Mouse (Mus musculus) embryo, embryonic 11 days (tissue): ENCODE results near the gene Ddx1.
A peak's percentile ranks its signal among the peaks of the same experiment; 100 is the strongest.

ENCODE experiments used
- DNase-seq: peaks from one replicate; pipeline ENCODE4 v3.0.0-alpha.2; 2015

Gene Ddx1

GRCm38 (mm10) chr12:13248691-13249572 is at the start of gene Ddx1:
Ddx1 (minus strand) TSS chr12:13249213.
- peak; percentile 91 for DNase-seq

- DNase-seq, result peak; percentile 35
Observed at GRCm38 (mm10) chr12:13293421-13293881, 44.4 kb upstream of the Ddx1 start.

GRCm38 (mm10) chr12:13291453-13291852 is 42.4 kb upstream of the Ddx1 start:
- DNase-seq, result no peak

DNA sequence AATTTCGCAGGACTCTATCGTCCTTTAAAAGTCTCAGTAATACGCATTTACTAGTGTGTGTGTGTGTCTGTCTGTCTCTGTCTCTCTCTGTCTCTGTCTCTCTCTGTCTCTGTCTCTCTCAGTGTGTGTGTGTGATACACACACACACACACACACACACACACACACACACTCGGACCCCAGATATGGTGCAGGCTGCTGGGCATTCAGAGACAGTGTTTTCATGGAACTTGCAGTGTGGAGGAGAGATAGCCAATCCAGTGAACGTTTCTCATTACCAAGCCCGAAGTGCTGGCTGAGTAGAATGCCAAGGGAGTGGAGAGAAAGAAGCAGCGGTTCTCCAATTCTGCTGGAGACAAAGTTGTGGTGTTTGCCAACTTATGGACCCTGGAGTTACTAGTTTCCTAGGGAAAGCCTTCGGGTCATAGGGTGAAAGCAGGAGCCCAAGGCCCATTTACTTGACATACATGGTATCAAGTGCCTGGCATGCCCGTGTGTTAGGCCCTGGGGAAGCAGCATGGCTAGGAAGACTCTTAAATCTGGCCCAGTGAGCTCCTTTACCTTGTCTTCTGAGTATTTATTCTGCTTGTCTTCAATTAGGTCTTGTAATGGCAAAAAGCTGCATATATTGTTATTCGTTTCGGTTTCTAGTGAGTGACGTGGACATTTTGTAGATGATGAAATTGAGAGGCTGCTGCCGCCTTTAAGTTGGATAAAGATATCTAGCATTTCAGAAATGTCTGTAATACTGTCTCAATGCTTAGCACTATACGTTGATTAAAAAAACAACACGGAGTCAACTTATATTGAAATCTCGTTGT is 20.8 kb upstream of the Ddx1 start:
- DNase-seq, result no peak

DNA sequence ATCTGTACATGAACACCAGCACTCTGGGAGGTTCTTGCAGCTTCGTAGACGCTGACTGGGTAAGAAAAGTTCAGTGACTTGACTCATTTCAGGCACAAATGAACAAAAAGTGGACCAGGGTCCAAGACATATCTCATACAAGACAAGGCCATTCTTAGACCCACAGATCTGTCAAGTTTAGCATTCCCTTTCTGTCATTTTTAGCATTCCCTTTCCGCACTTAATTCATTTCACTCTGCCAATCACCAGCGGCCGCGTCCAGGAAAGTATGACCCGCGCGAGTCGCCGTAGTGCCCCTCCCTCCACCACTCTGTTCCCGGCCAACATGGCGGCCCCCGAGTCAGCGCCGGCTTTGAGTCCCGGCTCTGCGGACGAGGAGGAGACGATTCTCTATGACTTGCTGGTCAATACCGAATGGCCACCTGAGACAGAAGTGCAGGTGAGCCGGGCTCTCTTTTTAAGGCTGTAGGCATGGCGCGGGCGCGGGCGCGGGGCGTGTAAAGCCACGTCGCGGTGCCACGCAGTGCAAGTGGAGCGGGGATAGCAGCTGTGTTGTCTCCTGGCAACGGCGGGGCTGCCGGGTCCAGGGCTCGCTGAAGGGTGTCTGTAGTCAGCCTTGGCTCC is 19.9 kb upstream of the Ddx1 start, which contains the start of gene Nbas:
TSS of gene Nbas (plus strand) at position 308 of the 624 bp plus-strand sequence.
- DNase-seq, result peak; percentile 90

- DNase-seq, result no peak
Observed at GRCm38 (mm10) chr12:13268412-13268811, 19.4 kb upstream of the Ddx1 start.

DNA sequence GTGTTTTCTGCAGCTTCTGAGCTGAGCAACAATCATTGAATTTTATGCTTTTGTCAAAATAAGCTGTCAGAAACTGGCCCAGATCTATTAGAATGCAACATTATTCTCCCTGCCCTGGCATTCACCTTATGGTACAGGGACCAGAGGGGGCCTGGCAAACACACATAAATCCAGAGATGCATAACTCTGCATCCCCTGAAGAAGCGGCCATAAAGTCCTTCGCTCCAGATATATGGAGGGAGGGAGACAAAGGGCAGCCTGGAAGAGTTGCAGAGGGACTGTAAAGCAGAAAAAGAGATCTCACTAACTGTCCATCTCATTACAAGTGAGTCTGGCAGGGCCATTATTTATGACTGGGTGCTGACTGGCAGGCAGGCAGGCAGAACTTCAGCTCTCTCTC is 6.7 kb upstream of the Ddx1 start:
- no peak for DNase-seq

DNA sequence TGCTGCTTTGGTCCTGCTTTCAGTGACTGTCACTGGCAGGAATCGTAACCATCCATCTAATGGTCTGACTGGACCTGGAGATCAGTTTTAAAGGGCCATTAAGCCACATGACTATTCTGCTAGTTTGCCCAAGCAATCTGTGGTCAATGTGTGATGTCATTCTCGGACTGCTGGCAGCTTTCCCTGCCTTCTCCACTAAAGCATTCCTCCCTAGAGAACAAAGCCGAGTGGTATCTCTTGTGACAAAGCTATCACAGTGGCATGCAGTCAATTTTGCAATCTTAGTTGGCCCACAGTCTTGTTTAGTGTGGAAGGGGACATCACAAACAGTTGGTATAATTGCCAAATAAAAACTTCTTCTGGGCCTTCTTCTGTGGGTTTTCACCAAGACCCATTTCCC is 6.1 kb upstream of the Ddx1 start:
- DNase-seq, result no peak

DNA sequence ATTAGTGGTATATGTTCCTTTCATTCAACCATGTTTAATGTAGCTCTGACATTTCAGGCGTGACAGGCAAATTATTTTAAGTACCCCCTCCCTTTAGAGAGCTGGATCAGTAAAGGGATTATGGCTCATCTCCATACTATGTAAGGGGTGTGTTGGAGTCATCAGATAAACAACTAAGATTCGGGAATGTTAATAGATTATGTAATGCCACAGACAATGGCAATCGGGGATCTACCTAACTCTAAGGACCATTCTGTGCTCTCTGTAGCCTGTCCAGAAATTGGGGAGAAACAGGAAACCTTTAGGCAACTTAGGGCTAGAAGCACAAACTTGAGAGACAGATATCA is 533 bp upstream of the Ddx1 start:
- no peak for DNase-seq

DNA sequence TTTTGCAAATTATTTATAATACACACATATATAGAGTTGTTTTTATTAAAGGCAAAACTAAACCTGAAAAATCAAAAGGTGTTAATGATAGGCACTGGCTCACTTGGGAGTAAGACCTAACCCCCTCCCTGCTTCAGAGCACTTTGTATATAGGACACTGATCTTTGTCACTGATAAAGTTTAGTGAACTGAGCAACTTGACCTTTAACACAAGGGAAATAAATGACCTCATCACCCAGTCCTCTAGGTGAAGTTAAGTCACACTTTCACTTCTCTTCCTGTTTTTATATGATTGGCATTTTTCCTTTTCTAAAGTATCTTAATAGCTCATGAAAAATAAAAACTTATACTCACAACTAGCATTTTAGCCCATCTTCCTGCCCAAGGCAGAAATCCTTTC is 6.6 kb downstream of the Ddx1 start:
- no peak for DNase-seq

GRCm38 (mm10) chr12:13218101-13218514 is 30.9 kb downstream of the Ddx1 start:
- DNase-seq, result no peak

GRCm38 (mm10) chr12:13217568-13217967 is 31.4 kb downstream of the Ddx1 start:
- DNase-seq, result no peak

GRCm38 (mm10) chr12:13216501-13217103 is 32.4 kb downstream of the Ddx1 start:
- no peak for DNase-seq

- peak; percentile 87 for DNase-seq
Observed at GRCm38 (mm10) chr12:13214345-13215278, 34.4 kb downstream of the Ddx1 start.

DNA sequence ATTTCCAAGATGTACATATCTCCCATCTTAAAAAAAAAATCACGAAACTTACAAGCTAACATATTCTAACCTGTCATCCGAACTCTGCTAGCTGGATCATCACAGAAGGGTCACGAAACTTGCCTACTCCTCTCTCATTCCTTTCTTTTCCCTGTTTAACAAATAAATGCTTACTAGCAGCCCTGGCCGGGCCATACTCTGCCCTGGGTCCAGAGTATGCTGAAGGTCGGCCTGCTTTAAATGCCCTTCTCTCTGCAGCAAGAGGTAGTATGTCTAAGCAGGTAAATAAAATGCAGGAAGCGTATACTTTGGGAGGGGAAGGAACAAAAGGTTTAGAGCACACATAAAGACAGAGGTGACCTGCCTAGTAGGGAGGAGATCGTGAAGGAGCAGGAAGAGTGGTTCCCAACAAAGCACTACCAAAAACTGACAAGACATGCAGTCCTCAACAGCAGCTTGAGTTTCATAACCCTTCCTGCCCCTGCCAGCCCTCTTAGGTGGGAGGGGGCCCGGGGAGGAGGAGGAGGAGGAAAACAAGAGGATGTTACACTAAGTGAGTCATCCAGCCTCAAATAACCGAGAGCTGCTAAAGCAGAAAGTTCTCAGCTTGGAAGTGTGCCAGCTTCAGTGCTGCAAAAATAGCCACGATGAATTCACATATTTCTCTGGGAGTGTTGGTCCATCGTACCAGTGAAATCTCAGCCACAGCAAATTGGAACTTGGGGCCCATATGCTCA is 37.1 kb downstream of the Ddx1 start:
- peak; percentile 31 for DNase-seq

DNA sequence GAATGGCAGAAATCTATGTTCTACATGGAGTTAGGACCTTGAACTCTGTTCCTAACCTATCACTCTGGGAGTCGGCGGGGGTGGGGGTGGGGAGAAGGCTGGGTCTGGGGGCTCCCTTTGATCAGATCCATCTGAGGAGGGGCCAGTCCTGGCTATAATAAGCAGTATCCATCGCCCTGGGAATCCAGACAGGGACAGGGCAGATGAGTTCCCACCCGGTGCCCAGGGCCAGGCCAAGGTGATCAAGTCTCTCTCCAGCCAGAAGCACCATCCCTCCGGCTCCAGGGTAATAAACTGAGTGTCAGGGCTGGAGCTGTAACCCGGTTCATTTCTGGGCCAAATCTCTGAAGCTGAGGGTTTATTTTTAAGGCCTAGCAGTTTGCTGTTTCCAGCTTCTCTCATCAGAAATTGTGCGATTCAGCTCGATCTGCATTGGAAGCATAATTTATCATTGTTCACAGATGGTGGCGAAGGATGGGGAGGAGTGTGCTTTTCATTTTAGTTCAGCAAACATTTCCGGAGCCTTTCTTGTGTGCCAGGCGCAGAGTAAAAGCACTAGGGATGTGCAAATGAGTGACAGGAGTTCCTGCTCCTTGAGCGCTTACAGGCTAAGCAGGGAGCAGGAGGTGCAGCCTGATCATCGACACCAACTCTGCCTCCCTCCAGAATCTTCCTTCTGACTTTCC is 39.2 kb downstream of the Ddx1 start:
- no peak for DNase-seq

GRCm38 (mm10) chr12:13208983-13209451 is 40.0 kb downstream of the Ddx1 start:
- DNase-seq, result peak; percentile 62

GRCm38 (mm10) chr12:13208517-13208916 is 40.5 kb downstream of the Ddx1 start:
- DNase-seq, result no peak

- no peak for DNase-seq
Observed at GRCm38 (mm10) chr12:13207099-13207498, 41.9 kb downstream of the Ddx1 start.

- no peak for DNase-seq
Observed at GRCm38 (mm10) chr12:13205733-13206132, 43.3 kb downstream of the Ddx1 start.
